Mouse (Mus musculus) ES-Bruce4 (cell line): ENCODE results near the gene Sgtb.

ENCODE experiments used
- CTCF ChIP-seq: IDR thresholded peaks from one replicate; pipeline ENCODE4 v1.8.1; 2011; ENCODE audit warnings: low read depth, low read length
- EP300 ChIP-seq: IDR thresholded peaks from 2 replicates; pipeline ENCODE4 v1.6.1; 2011; ENCODE audit warnings: low read depth, low read length; ENCODE audit not compliant: insufficient read depth
- POLR2A ChIP-seq: IDR thresholded peaks from one replicate; pipeline ENCODE4 v1.8.1; 2011; ENCODE audit warnings: low read length; ENCODE audit not compliant: insufficient read depth

GRCm38 (mm10) chr13:104097190-104097589, 12.4 kb upstream of the Sgtb start:
- TF ChIP-seq POLR2A (no peak), EP300 (no peak), CTCF (no peak)
